Mouse (Mus musculus): ENCODE results near the gene Hpd. TPM values are rescaled to one million over a fixed set of nuclear protein-coding genes. Genes with fewer than 3 reads are reported as not detected.
A peak's percentile ranks its signal among the peaks of the same experiment; 100 is the strongest.

Gene Hpd
- polyA plus RNA-seq, 2 experiments: not detected

GRCm38 (mm10) chr5:123143971-123144745, 38.4 kb downstream of the Hpd start:
- H3K4me3 ChIP-seq (replicated peaks; ENCODE audit: low read length): peak overlapping the region; percentile 93
- 4% methylated on average over 17 of the region's 17 CpGs for WGBS
- peaks cover 36% of the 10 kb centered on the region for H3K36me3 ChIP-seq (ENCODE audit: control insufficient read depth, insufficient read depth, low read length)
- H3K9me3 ChIP-seq (ENCODE audit: control insufficient read depth, low read length): no peaks in the 10 kb centered on the region
- peak overlapping the region; percentile 100 for H3K27ac ChIP-seq (replicated peaks; ENCODE audit: low read depth, low read length)
- peaks cover 25% of the 10 kb centered on the region for H3K4me1 ChIP-seq (ENCODE audit: control insufficient read depth, insufficient read depth, low read length)
- H3K9ac ChIP-seq (ENCODE audit: low read depth, low read length, severe bottlenecking): peak overlapping the region; percentile 99
- no peak for ATAC-seq (ENCODE audit: low FRiP score, low read depth)
- DNase-seq (ENCODE audit: low spot score): no peak
- no peaks in the 10 kb centered on the region for H3K27me3 ChIP-seq (ENCODE audit: control insufficient read depth, insufficient read depth, low read length)
- peak overlapping the region; percentile 100 for H3K4me2 ChIP-seq (replicated peaks; ENCODE audit: low read depth, low read length, severe bottlenecking)
- TF ChIP-seq POLR2A (IDR thresholded peaks at IDR 0.05; ENCODE audit: borderline replicate concordance, extremely low read depth, insufficient read depth, insufficient read length): no peak

DNA sequence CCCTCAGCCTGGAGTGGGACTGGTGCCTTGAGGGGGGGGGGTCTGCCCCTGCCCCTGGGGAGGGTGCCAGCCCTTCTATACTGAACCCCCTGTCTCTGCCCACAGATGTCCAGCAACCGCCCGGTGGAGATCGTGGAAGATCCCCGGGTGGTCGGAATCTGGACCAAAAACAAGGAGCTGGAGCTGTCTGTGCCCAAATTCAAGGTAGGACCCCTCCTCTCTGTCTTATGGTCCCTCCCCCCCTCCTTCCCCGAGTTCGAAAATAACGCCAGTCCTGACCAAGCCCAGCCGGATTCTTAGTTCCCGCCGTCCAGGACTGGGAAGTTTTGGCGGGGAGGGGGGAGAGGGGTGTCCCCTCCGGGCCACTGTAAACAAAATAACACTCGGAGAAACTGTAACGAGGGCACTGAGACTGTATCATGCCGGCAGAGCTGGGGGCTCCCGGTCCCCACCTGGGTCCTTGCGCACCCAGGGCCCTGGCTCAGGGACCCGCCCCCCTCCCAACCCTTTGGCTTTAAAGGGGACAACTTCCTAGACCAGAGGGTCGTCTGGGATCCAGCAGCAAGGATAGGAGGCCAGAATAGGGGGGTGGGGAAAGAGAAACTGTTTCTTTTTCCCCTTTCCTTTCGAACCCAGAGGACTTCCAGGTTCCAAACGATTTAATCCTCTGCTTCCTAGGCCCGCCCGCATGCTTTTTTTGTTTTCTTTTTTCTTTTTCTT, 39.1 kb downstream of the Hpd start:
- Histone ChIP-seq H3K27me3 (ENCODE audit: control insufficient read depth, insufficient read depth, low read length) (no peaks in the 10 kb centered on the region), H3K9me3 (ENCODE audit: control insufficient read depth, low read length) (no peaks in the 10 kb centered on the region), H3K9ac (ENCODE audit: low read depth, low read length, severe bottlenecking) (peak overlapping the region; percentile 99), H3K27ac (replicated peaks; ENCODE audit: low read depth, low read length) (peak overlapping the region; percentile 100), H3K4me2 (replicated peaks; ENCODE audit: low read depth, low read length, severe bottlenecking) (peak overlapping the region; percentile 100), H3K4me3 (replicated peaks; ENCODE audit: low read length) (peak overlapping the region; percentile 93), H3K4me1 (ENCODE audit: control insufficient read depth, insufficient read depth, low read length) (peaks cover 21% of the 10 kb centered on the region), H3K36me3 (ENCODE audit: control insufficient read depth, insufficient read depth, low read length) (peaks cover 28% of the 10 kb centered on the region)
- TF ChIP-seq POLR2A (IDR thresholded peaks at IDR 0.05; ENCODE audit: borderline replicate concordance, extremely low read depth, insufficient read depth, insufficient read length): no peak
- DNase-seq (ENCODE audit: low spot score): peak; percentile 82
- under 1% methylated on average over 24 of the region's 24 CpGs for WGBS
- ATAC-seq (ENCODE audit: low FRiP score, low read depth): no peak

GRCm38 (mm10) chr5:123142161-123143157, 40.1 kb downstream of the Hpd start, which contains the start of gene Setd1b:
Gene Setd1b, plus strand, starts transcription at chr5:123142193.
- H3K4me3 ChIP-seq (replicated peaks; ENCODE audit: low read length): peak within 1 kb of the TSS; percentile 93
- ATAC-seq (ENCODE audit: low FRiP score, low read depth) (no peak), DNase-seq (ENCODE audit: low spot score) (peak; percentile 49)
- H3K27me3 ChIP-seq (ENCODE audit: control insufficient read depth, insufficient read depth, low read length): no peaks in the 10 kb centered on the region
- peak within 1 kb of the TSS; percentile 100 for H3K4me2 ChIP-seq (replicated peaks; ENCODE audit: low read depth, low read length, severe bottlenecking)
- H3K36me3 ChIP-seq (ENCODE audit: control insufficient read depth, insufficient read depth, low read length): peaks cover 20% of the 10 kb centered on the region
- H3K9ac ChIP-seq (ENCODE audit: low read depth, low read length, severe bottlenecking): peak within 1 kb of the TSS; percentile 99
- TF ChIP-seq POLR2A (IDR thresholded peaks at IDR 0.05; ENCODE audit: borderline replicate concordance, extremely low read depth, insufficient read depth, insufficient read length): no peak
- no peaks in the 10 kb centered on the region for H3K9me3 ChIP-seq (ENCODE audit: control insufficient read depth, low read length)
- peak within 1 kb of the TSS; percentile 100 for H3K27ac ChIP-seq (replicated peaks; ENCODE audit: low read depth, low read length)
- under 1% methylated on average over 41 of the region's 103 CpGs for WGBS
- peaks cover 30% of the 10 kb centered on the region for H3K4me1 ChIP-seq (ENCODE audit: control insufficient read depth, insufficient read depth, low read length)

DNA sequence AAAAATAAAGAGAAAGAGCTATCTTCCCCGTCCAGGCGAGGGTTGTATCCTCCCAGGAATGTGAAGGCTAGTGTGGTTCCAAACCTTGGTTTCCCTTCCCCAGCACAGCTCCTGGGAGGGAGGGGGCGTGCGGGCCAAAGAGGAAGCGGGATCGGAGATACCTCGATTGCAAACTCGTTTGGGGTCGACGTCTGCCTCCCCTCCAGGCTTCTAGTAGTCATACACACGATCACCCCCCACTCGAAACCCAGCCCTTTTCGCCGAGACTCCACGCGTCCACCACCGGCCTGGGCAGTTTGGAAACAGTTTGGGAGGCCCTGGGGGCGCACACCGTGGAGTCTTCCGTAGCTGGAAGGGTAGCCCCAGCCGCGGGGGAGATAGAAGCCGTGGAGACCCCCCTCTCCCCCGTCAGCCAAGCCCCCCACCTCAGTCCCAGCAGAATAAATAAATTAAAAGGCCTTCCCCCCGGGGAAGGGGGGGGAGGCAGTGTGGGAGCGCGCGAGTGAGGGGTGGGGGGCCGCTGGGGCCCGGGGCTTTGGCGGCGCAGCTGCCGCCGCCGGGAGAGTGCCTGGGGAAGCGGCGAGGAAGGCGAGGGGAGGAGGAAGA, 40.9 kb downstream of the Hpd start:
- Histone ChIP-seq H3K4me1 (ENCODE audit: control insufficient read depth, insufficient read depth, low read length) (peaks cover 38% of the 10 kb centered on the region), H3K27ac (replicated peaks; ENCODE audit: low read depth, low read length) (peak overlapping the region; percentile 100), H3K36me3 (ENCODE audit: control insufficient read depth, insufficient read depth, low read length) (peaks cover 19% of the 10 kb centered on the region), H3K9me3 (ENCODE audit: control insufficient read depth, low read length) (no peaks in the 10 kb centered on the region), H3K9ac (ENCODE audit: low read depth, low read length, severe bottlenecking) (peak overlapping the region; percentile 99), H3K4me3 (replicated peaks; ENCODE audit: low read length) (peak overlapping the region; percentile 93), H3K4me2 (replicated peaks; ENCODE audit: low read depth, low read length, severe bottlenecking) (peak overlapping the region; percentile 100), H3K27me3 (ENCODE audit: control insufficient read depth, insufficient read depth, low read length) (no peaks in the 10 kb centered on the region)
- WGBS: under 1% methylated on average over 25 of the region's 38 CpGs
- DNase-seq (ENCODE audit: low spot score) (peak; percentile 60), ATAC-seq (ENCODE audit: low FRiP score, low read depth) (peak; percentile 8; the same call in 1 of the 2 replicates)
- TF ChIP-seq POLR2A (IDR thresholded peaks at IDR 0.05; ENCODE audit: borderline replicate concordance, extremely low read depth, insufficient read depth, insufficient read length): no peak; the same call in 1 of the 2 replicates

All from limb, embryonic 14.5 days (tissue).